Mouse (Mus musculus): Measurements from ENCODE around the gene Ankef1.

Gene Ankef1

GRCm38 (mm10) chr2:136600651-136601170 lies 99.0 kb downstream of the Ankef1 start:
- DNase-seq (ENCODE audit: low spot score): no peak

GRCm38 (mm10) chr2:136601206-136601605 lies 99.5 kb downstream of the Ankef1 start:
- DNase-seq (ENCODE audit: low spot score): no peak

All from layer of hippocampus, adult 9-10 months (tissue).